Mouse (Mus musculus): ENCODE results near the gene Mrps34. TPM values are rescaled to one million over a fixed set of nuclear protein-coding genes. Genes with fewer than 3 reads are reported as not detected.

Mrps34 gene
- polyA plus RNA-seq (2012; ENCODE audit: low replicate concordance) = 81.1 and 115 TPM in 2 replicates

DNA sequence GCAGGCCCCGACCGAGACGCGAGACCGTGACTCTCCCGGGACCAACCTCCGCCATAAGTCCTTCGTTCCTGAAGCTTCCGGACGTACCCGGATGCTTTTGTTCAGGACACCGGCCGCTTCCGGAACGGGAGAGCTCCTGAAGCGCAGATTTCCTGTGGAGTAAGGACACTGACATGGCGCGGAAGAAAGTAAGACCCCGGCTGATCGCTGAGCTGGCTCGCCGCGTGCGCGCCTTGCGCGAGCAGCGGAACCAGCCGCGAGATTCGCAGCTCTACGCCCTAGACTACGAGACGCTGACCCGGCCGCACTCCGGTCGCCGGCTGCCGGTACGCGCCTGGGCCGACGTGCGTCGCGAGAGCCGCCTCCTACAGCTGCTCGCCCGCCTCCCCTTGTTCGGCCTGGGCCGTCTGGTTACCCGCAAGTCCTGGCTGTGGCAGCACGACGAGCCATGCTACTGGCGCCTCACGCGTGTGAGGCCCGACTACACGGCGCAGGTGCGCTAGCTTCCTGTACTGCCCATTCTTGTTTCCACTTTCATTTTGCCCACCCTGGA is at the start of gene Mrps34, which contains the start of gene Eme2:
Gene Mrps34, plus strand, starts transcription at position 122 of the 553 bp plus-strand sequence.
Gene Eme2, minus strand, starts transcription at position 93 of the 553 bp plus-strand sequence.

DNA sequence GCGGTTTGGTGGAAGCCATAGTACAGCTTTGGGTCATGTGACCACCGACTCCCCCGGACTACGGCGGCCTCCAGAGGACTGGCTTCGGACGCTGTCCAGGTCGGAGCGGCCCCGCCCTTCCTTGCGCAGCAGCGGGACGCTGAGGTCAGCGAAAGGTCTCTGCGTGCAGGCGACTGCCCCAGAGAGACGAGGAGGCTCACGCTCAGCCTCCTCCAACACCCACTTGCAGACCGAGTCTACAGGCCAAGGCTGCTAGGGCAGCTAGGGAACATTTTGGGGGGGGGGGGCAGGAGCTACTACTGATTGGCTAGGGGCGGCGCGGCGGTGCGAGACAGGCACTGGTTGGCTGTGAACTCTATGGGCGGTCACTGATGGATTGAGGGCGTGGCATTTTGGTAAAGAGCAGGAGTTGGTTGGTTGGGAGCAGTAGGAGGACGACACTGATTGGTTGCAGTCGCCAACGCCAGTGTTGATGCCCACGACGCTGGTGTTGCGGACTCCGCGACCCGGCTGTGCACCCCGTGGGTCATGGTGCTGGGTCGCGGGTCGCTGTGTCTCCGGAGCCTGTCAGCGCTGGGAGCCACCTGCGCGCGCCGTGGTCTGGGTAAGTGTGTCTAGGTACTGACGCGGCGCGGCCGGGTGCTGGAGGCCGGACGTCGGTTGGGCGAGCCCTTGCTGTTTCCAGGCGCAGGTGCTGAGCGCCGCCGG is 44.7 kb upstream of the Mrps34 start, which contains the start of gene Fahd1:
Gene Fahd1, minus strand, starts transcription at position 300 of the 708 bp plus-strand sequence.

DNA sequence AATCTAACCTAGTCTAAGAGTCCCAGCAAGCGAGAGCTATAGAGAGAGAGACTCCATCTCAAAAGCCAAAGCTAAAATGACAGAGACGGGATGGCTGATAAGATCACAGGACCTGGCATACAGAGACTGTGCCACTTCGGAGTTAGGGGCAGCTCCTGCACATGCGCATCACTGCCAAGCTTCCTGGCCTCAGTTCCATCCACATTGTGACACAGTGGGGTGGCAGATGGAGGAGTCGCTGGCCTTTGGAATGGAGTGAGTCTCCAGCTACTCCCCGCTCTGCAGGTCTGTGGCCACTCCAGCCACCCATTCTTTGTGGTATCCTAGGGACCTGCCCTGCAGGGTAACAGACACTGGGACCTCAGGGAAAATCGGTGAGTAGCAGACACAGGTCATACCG is 29.1 kb upstream of the Mrps34 start, which contains the start of gene Igfals:
Gene Igfals, plus strand, starts transcription at position 222 of the 400 bp plus-strand sequence.

DNA sequence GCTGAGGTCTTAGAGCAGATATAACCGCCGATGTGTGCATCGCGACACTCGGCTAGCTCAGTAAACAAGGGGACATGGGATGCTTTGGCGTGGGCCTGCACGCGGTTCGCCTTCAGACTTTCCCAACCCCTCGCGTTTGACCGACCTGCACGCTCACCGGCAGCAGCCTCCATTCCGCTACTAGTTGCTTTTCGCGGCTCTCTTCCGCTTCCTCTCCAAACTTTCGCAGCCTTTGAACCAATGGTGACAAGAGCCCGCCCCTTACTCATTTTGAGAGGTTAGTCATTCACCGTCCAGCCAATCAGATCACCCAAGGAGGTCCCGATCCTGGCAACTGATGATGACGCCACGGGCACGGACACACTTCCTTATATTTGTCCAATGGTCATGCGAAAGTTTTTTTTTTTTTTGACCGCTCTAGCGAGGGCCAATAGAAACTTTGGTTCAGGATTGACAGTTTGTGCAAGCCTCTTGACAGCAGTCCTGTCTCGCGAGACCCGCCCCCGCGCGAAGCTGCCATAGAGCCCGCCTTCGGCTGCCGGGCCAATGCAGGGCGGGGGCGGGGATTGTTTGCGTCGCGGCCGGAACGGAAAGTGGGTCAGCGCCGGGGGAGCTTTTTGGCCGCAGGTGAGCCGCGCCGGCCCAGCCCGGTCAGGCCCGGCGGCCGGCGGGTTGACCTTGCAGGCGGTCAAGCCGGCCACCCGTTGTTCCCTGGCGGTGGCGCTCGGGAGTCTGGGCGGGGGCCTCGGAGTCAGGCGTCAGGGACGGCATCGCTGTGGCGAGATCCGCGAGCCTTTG is 8.6 kb upstream of the Mrps34 start, which contains the start of the genes Nubp2 and Spsb3:
Gene Nubp2, minus strand, starts transcription at position 216 of the 798 bp plus-strand sequence.
Gene Spsb3, plus strand, starts transcription at position 510 of the 798 bp plus-strand sequence.

DNA sequence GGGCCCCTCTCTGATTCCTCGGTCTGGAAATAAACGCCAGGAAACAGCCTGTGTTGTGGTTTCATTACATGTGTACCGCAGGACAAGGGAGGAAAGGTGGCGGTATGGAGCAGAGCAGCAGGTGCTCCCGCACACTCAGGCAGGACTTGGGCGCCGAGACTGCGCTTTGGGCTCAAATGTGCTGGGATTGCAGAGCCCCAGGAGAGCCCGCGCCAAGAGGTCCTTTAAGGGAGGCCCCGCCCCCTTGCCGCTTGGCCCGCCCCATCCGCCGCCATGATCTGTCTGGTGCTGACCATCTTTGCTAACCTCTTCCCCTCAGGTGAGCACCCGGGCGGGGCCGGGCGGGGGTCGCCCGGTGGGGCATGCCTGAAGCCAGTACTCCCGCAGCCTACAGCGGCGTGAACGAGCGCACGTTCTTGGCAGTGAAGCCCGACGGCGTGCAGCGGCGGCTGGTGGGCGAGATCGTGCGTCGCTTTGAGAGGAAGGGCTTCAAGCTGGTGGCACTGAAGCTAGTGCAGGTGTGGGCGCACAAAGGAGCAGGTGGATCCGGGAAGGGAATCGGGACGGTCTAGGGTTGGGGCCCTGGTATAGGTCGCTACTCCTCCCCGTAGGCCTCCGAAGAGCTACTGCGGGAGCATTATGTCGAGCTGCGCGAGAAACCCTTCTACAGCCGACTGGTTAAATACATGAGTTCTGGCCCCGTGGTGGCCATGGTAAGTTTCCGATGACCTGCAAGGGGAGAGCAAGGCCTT is 1.5 kb downstream of the Mrps34 start, which contains the start of gene Nme3:
Gene Nme3, plus strand, starts transcription at position 260 of the 752 bp plus-strand sequence.

DNA sequence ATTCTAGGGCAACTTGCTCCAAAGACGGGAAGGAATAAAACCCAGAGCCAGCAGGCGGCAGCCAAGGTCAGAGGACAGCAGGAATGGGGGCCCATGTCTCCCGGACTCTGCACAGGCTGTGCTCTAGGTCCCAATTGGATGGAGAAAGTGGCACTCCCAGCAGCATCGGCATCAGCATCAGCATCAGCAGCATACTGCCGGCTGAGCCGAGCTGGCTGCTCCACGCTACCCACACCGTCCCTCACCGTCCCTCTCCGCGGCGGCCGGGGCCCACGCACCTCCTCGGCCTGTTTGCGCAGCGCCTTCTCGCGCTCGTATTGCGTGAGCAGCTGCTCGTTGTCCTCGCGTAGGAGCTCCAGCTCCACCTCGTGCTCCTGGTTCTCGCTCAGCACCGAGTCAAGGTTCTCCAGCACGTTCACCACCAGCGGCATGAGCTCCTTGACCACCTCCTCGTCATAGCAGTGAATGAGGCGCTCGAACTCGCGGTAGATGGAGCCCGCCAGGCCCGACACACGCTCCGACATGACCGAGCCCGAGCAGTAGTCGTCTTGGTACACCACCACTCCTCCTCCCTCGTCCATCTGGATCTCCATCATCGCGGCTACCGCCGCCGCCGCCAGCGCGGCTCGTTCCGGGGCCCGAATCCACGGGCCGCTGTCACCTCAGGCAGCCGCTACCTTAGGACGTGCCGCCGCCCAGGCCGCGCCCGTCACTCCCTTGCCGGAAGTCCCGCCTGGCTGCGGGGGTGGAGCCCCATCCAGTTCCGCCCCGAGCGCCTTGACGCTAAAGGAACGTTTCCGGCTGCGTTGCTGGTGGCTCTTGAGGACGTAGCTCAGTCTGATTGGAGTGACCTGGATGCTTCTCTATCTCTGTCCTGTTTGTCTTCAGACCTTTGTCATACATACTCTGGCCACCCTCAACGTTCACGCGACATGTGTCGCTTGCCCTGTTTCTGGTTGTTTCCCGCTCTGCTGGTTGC is 41.6 kb downstream of the Mrps34 start, which contains the start of gene Mapk8ip3:
Gene Mapk8ip3, minus strand, starts transcription at position 719 of the 979 bp plus-strand sequence.

Other genes starting within 250 kb of the Mrps34 start
- 2.0 and 5.8 TPM in 2 replicates for gene Slc9a3r2, start 244.8 kb upstream of the Mrps34 start, polyA plus RNA-seq (2012; ENCODE audit: low replicate concordance)
- gene Npw, start 236.7 kb upstream of the Mrps34 start, polyA plus RNA-seq (2012; ENCODE audit: low replicate concordance) = 1.1 and 4.6 TPM in 2 replicates
- gene Zfp598, start 225.4 kb upstream of the Mrps34 start, polyA plus RNA-seq (2012; ENCODE audit: low replicate concordance) = 144 and 147 TPM in 2 replicates
- 0.56 and 0.62 TPM in 2 replicates for gene Syngr3, start 205.2 kb upstream of the Mrps34 start, polyA plus RNA-seq (2012; ENCODE audit: low replicate concordance)
- gene Gfer, start 199.0 kb upstream of the Mrps34 start, polyA plus RNA-seq (2012; ENCODE audit: low replicate concordance) = 134 TPM in 2 replicates
- 0.69 and 1.8 TPM in 2 replicates for gene Noxo1, start 198.9 kb upstream of the Mrps34 start, polyA plus RNA-seq (2012; ENCODE audit: low replicate concordance)
- gene Tbl3, start 187.5 kb upstream of the Mrps34 start, polyA plus RNA-seq (2012; ENCODE audit: low replicate concordance) = 20.7 and 32.9 TPM in 2 replicates
- 0.42 and 0.46 TPM in 2 replicates for gene Rnf151, start 177.1 kb upstream of the Mrps34 start, polyA plus RNA-seq (2012; ENCODE audit: low replicate concordance)
- 69.0 and 456 TPM in 2 replicates for gene Rps2, start 177.0 kb upstream of the Mrps34 start, polyA plus RNA-seq (2012; ENCODE audit: low replicate concordance)
- 350 and 503 TPM in 2 replicates for gene Ndufb10, start 170.6 kb upstream of the Mrps34 start, polyA plus RNA-seq (2012; ENCODE audit: low replicate concordance)
- gene Rpl3l, start 167.3 kb upstream of the Mrps34 start, polyA plus RNA-seq (2012; ENCODE audit: low replicate concordance) = not detected in 2 replicates
- gene Msrb1, start 158.5 kb upstream of the Mrps34 start, polyA plus RNA-seq (2012; ENCODE audit: low replicate concordance) = 9.9 and 15.7 TPM in 2 replicates
- gene Hs3st6, start 142.1 kb upstream of the Mrps34 start, polyA plus RNA-seq (2012; ENCODE audit: low replicate concordance) = not detected in 2 replicates
- gene Meiob, start 90.8 kb upstream of the Mrps34 start, polyA plus RNA-seq (2012; ENCODE audit: low replicate concordance) = not detected in 2 replicates
- 39.1 and 51.7 TPM in 2 replicates for gene Hagh, start 55.0 kb upstream of the Mrps34 start, polyA plus RNA-seq (2012; ENCODE audit: low replicate concordance)
- gene Fahd1, start 44.8 kb upstream of the Mrps34 start, polyA plus RNA-seq (2012; ENCODE audit: low replicate concordance) = 6.2 and 6.5 TPM in 2 replicates
- gene Igfals, start 29.1 kb upstream of the Mrps34 start, polyA plus RNA-seq (2012; ENCODE audit: low replicate concordance) = 0.14 TPM in 1 of 2 replicates, not detected in the other
- gene Nubp2, start 8.8 kb upstream of the Mrps34 start, polyA plus RNA-seq (2012; ENCODE audit: low replicate concordance) = 10.5 and 114 TPM in 2 replicates
- gene Spsb3, start 8.5 kb upstream of the Mrps34 start, polyA plus RNA-seq (2012; ENCODE audit: low replicate concordance) = 21.6 and 45.5 TPM in 2 replicates
- 31.8 and 37.9 TPM in 2 replicates for gene Eme2, start within 50 bp of the Mrps34 start, polyA plus RNA-seq (2012; ENCODE audit: low replicate concordance)
- 16.0 and 19.6 TPM in 2 replicates for gene Nme3, start 1.4 kb downstream of the Mrps34 start, polyA plus RNA-seq (2012; ENCODE audit: low replicate concordance)
- gene Mapk8ip3, start 41.9 kb downstream of the Mrps34 start, polyA plus RNA-seq (2012; ENCODE audit: low replicate concordance) = 38.3 and 49.4 TPM in 2 replicates
- 9.1 and 11.1 TPM in 2 replicates for gene Jpt2, start 65.6 kb downstream of the Mrps34 start, polyA plus RNA-seq (2012; ENCODE audit: low replicate concordance)
- gene Cramp1l, start 120.7 kb downstream of the Mrps34 start, polyA plus RNA-seq (2012; ENCODE audit: low replicate concordance) = 21.8 and 31.3 TPM in 2 replicates
- gene Ift140, start 121.0 kb downstream of the Mrps34 start, polyA plus RNA-seq (2012; ENCODE audit: low replicate concordance) = 6.6 and 11.9 TPM in 2 replicates
- 0.61 and 0.64 TPM in 2 replicates for gene Tmem204, start 188.5 kb downstream of the Mrps34 start, polyA plus RNA-seq (2012; ENCODE audit: low replicate concordance)
- 18.2 and 46.2 TPM in 2 replicates for gene Telo2, start 220.9 kb downstream of the Mrps34 start, polyA plus RNA-seq (2012; ENCODE audit: low replicate concordance)
- gene Ptx4, start 225.6 kb downstream of the Mrps34 start, polyA plus RNA-seq (2012; ENCODE audit: low replicate concordance) = not detected in 2 replicates
- 27.7 and 32.4 TPM in 2 replicates for gene Clcn7, start 238.3 kb downstream of the Mrps34 start, polyA plus RNA-seq (2012; ENCODE audit: low replicate concordance)

All from leukemia stem cell, adult 10-12 weeks (primary cell).